Mouse (Mus musculus) neural tube, embryonic 11.5 days (tissue): ENCODE results near the gene Tas2r135. TPM values are rescaled to one million over a fixed set of nuclear protein-coding genes. Genes with fewer than 3 reads are reported as not detected.

Experiments used
- ATAC-seq: fragments of 200-750 bp; cut with Nextera tagmentation; 2 replicates; pipeline ENCODE4 v1.8.0; 2017; ENCODE audit warnings: moderate number of reproducible peaks, mild to moderate bottlenecking, moderate TSS enrichment, moderate library complexity; ENCODE audit not compliant: insufficient read depth, low FRiP score, low TSS enrichment
- DNase-seq: peaks from one replicate; pipeline ENCODE4 v3.0.0-alpha.2; 2015; ENCODE audit warnings: low spot score
- H3K27ac ChIP-seq: fragments of 300-500 bp; sonication (generic); 2 replicates; pipeline ENCODE4 v1.5.1; 2014; ENCODE audit warnings: low read depth, mild to moderate bottlenecking, low read length
- H3K27me3 ChIP-seq: fragments of 300-500 bp; sonication (generic); 2 replicates; pipeline ENCODE4 v1.6.1; 2014; ENCODE audit warnings: mild to moderate bottlenecking, low read length, mixed read lengths; ENCODE audit not compliant: control insufficient read depth, insufficient read depth
- H3K36me3 ChIP-seq: fragments of 300-500 bp; sonication (generic); 2 replicates; pipeline ENCODE4 v1.6.1; 2014; ENCODE audit warnings: mild to moderate bottlenecking, low read length, moderate library complexity, mixed read lengths; ENCODE audit not compliant: control insufficient read depth, insufficient read depth
- H3K4me1 ChIP-seq: fragments of 300-500 bp; sonication (generic); 2 replicates; pipeline ENCODE4 v1.6.1; 2014; ENCODE audit warnings: low read length, mixed read lengths; ENCODE audit not compliant: control insufficient read depth, insufficient read depth
- H3K4me2 ChIP-seq: fragments of 300-500 bp; sonication (generic); 2 replicates; pipeline ENCODE4 v1.6.1; 2014; ENCODE audit warnings: low read depth, mild to moderate bottlenecking, moderate library complexity
- H3K4me3 ChIP-seq: fragments of 300-500 bp; sonication (generic); 2 replicates; pipeline ENCODE4 v1.5.1; 2014; ENCODE audit warnings: low read depth, low read length
- H3K9ac ChIP-seq: fragments of 300-500 bp; sonication (generic); 2 replicates; pipeline ENCODE4 v1.6.1; 2014; ENCODE audit warnings: mild to moderate bottlenecking, low read length
- H3K9me3 ChIP-seq: fragments of 300-500 bp; sonication (generic); 2 replicates; pipeline ENCODE4 v1.6.1; 2016; ENCODE audit warnings: low read length; ENCODE audit not compliant: control insufficient read depth
- WGBS: fragments of 180-500 bp; shearing (Covaris S2); extraction: QIAGEN DNeasy Blood & Tissue Kit; methylation state at CpG from one replicate; pipeline ENCODE4 v1.1.7; 2014; 5-methylcytosine and 5-hydroxymethylcytosine counted together
- polyA plus RNA-seq: library from polyadenylated mRNA; unstranded; fragments of >200 nt; fragmentation: Nextera tagmentation; extraction: Ambion mirVana; gene quantifications from 2 replicates; pipeline ENCODE4 v1.2.1, GENCODE M21; 2014

The Tas2r135 gene
- polyA plus RNA-seq, 1 experiment from 2014 or later, result not detected

- Histone ChIP-seq H3K9me3 (no peaks in the 10 kb centered on the region), H3K9ac (no peak overlapping the region), H3K4me1 (no peaks in the 10 kb centered on the region), H3K27me3 (no peaks in the 10 kb centered on the region), H3K27ac (no peak overlapping the region), H3K4me2 (no peak overlapping the region), H3K4me3 (no peak overlapping the region), H3K36me3 (peaks cover 8% of the 10 kb centered on the region)
- DNase-seq (no peak), ATAC-seq (no peak)
- 70% methylated on average over 1 of the region's 1 CpGs for WGBS
These were observed 43.2 kb upstream of the Tas2r135 start for GRCm38 (mm10) chr6:42362074-42362473.

- Histone ChIP-seq H3K27ac (no peak overlapping the region), H3K9ac (no peak overlapping the region), H3K27me3 (no peaks in the 10 kb centered on the region), H3K4me3 (no peak overlapping the region), H3K4me1 (no peaks in the 10 kb centered on the region), H3K4me2 (no peak overlapping the region), H3K36me3 (peaks cover 8% of the 10 kb centered on the region), H3K9me3 (no peaks in the 10 kb centered on the region)
- ATAC-seq (no peak), DNase-seq (no peak)
- WGBS, result 84% methylated on average over 1 of the region's 1 CpGs
These were observed 42.7 kb upstream of the Tas2r135 start for GRCm38 (mm10) chr6:42362497-42362896.

DNA sequence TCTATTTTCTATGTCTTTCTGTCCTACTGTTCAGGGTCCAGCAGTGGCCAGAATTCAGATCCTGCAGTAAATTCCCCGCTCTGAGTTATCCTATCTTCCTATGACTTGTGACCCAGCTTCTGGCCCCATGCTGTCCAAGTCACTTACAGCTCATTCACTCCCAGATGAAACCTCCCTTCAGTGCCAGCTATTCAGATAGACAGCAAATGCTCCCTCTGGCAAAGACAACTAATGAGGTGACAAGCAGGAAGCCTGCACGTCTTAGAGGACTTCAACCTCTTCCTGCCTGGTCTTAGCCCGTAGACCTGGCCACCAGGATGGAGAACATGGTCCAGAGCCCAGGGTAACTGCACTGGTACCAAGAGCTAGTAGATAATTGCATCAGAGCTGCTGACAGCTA is 42.3 kb upstream of the Tas2r135 start:
- no peak for DNase-seq
- Histone ChIP-seq H3K4me1 (no peaks in the 10 kb centered on the region), H3K36me3 (peaks cover 6% of the 10 kb centered on the region)

DNA sequence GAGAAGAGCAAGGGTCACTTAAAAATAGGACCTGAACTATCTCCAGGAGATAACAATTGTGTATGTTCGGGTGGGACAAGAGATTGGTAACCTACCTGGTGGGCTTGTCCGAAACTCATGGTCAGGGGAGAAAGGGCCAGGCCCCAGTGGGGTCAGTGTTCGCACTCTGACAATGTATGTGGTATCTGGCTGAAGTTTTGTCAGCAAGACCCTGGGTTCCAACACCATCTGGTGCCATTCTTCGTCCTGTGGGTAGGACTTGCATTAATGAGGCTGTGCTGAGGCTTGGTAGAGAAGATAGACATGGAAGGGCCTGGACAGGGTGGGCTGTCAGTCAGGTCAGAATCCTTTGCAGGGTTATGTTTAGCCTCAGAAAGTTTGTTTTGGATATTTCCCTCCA is 41.2 kb upstream of the Tas2r135 start:
- no peak overlapping the region for H3K9ac ChIP-seq
- WGBS, result 90% methylated on average over 4 of the region's 4 CpGs
- no peak overlapping the region for H3K4me2 ChIP-seq
- peaks cover 2% of the 10 kb centered on the region; the same call in 1 of the 2 replicates for H3K36me3 ChIP-seq
- H3K4me3 ChIP-seq, result no peak overlapping the region
- H3K27me3 ChIP-seq, result no peaks in the 10 kb centered on the region
- ATAC-seq, result no peak
- no peak overlapping the region for H3K27ac ChIP-seq
- DNase-seq, result no peak
- H3K4me1 ChIP-seq, result no peaks in the 10 kb centered on the region
- no peaks in the 10 kb centered on the region for H3K9me3 ChIP-seq

More for the DNA sequence above, 42.3 kb upstream of the Tas2r135 start:
- H3K27me3 ChIP-seq, result no peaks in the 10 kb centered on the region
- H3K27ac ChIP-seq, result no peak overlapping the region
- no peak for ATAC-seq
- H3K4me3 ChIP-seq, result no peak overlapping the region
- WGBS, result 65% methylated on average over 3 of the region's 3 CpGs
- H3K9me3 ChIP-seq, result no peaks in the 10 kb centered on the region
- H3K9ac ChIP-seq, result no peak overlapping the region
- no peak overlapping the region for H3K4me2 ChIP-seq

DNA sequence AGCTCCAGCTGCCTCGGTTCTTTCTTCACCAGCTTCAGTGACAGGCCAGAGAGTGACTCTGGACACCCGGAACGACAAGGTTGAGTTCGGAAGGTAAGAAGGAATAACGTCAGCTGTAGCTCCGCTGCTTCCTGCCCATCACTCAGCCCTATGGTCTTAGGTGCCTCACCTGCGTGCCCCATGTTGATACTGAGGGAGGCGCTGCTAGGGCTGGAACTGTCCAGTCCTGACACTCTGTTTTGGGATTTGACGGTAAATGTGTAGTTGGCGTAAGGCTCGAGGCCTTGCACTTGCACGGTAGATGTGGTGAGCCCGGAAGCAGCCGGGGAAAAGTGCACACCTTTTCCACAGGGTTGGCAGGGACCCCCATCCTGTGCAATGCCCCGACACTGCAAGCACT is 40.6 kb upstream of the Tas2r135 start:
- Histone ChIP-seq H3K4me2 (no peak overlapping the region), H3K27ac (no peak overlapping the region), H3K9me3 (no peaks in the 10 kb centered on the region), H3K4me3 (no peak overlapping the region), H3K27me3 (no peaks in the 10 kb centered on the region), H3K4me1 (no peaks in the 10 kb centered on the region), H3K9ac (no peak overlapping the region), H3K36me3 (no peaks in the 10 kb centered on the region; the same call in 1 of the 2 replicates)
- 94% methylated on average over 15 of the region's 15 CpGs for WGBS
- ATAC-seq, result no peak
- no peak for DNase-seq

DNA sequence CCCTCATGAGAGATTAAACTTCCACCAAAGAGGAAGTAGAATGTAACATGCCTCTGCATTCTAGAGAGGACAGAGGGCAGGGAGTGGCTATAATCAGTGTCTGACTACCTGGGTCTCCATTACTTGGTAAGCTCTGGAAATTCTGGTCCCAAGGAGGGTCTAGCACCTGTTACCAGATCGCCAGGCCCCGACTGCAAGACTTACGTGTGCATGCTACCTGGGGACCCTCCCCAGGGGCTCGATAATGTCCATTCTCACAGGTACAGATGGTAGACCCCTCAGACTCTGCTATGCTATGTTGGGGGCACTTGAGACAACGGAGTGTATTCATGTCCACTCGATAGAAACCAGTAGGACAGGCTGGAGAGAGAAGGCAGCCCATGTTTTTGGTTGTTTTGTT is 40.0 kb upstream of the Tas2r135 start:
- Histone ChIP-seq H3K36me3 (no peaks in the 10 kb centered on the region; the same call in 1 of the 2 replicates), H3K4me3 (no peak overlapping the region)

GRCm38 (mm10) chr6:42369870-42370269 is 35.4 kb upstream of the Tas2r135 start:
- Histone ChIP-seq H3K27ac (no peak overlapping the region), H3K36me3 (no peaks in the 10 kb centered on the region), H3K9me3 (no peaks in the 10 kb centered on the region), H3K4me2 (no peak overlapping the region), H3K4me3 (no peak overlapping the region), H3K9ac (no peak overlapping the region), H3K27me3 (no peaks in the 10 kb centered on the region), H3K4me1 (peaks cover 5% of the 10 kb centered on the region; the same call in 1 of the 2 replicates)
- WGBS, result 4% methylated on average over 3 of the region's 3 CpGs
- ATAC-seq (no peak), DNase-seq (no peak)

More for the DNA sequence above, 40.0 kb upstream of the Tas2r135 start:
- ATAC-seq (no peak), DNase-seq (no peak)
- WGBS, result 86% methylated on average over 6 of the region's 6 CpGs
- no peak overlapping the region for H3K9ac ChIP-seq
- H3K9me3 ChIP-seq, result no peaks in the 10 kb centered on the region
- H3K27ac ChIP-seq, result no peak overlapping the region
- H3K27me3 ChIP-seq, result no peaks in the 10 kb centered on the region
- no peak overlapping the region for H3K4me2 ChIP-seq
- 0 out of 2 replicates have a peak, but pooled peaks cover 3% of the 10 kb centered on the region for H3K4me1 ChIP-seq

- Histone ChIP-seq H3K27me3 (no peaks in the 10 kb centered on the region), H3K4me3 (no peak overlapping the region), H3K9me3 (no peaks in the 10 kb centered on the region), H3K4me2 (no peak overlapping the region), H3K9ac (no peak overlapping the region), H3K36me3 (no peaks in the 10 kb centered on the region), H3K27ac (no peak overlapping the region), H3K4me1 (peaks cover 5% of the 10 kb centered on the region; the same call in 1 of the 2 replicates)
- ATAC-seq, result no peak
- WGBS, result 28% methylated on average over 4 of the region's 4 CpGs
- no peak for DNase-seq
These were observed 34.4 kb upstream of the Tas2r135 start for GRCm38 (mm10) chr6:42370630-42371363.

DNA sequence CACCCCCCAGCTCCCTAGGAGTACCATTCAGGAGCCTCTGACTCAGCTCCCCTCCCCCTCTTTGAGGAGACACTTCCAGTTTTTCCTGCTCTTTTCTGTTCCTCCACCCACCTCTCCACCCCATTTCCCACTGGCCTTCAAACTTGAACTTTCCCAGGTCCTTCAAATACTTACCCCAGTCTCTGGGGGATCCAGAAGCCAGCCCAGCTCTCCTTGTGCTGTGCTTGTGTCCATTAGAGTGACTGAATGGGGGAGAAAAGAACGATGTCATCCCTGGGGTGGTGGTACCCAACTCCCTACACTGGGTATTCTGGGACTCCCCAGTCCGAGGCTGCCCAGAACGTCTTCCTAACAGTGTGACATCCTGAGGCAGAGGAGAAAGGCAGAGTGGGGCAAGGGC is 33.2 kb upstream of the Tas2r135 start:
- WGBS, result 6% methylated on average over 3 of the region's 3 CpGs
- H3K4me1 ChIP-seq, result peaks cover 5% of the 10 kb centered on the region; the same call in 1 of the 2 replicates
- H3K9me3 ChIP-seq, result no peaks in the 10 kb centered on the region
- H3K36me3 ChIP-seq, result no peaks in the 10 kb centered on the region
- H3K9ac ChIP-seq, result no peak overlapping the region
- H3K27ac ChIP-seq, result no peak overlapping the region
- H3K27me3 ChIP-seq, result no peaks in the 10 kb centered on the region
- H3K4me3 ChIP-seq, result no peak overlapping the region
- no peak for ATAC-seq
- no peak for DNase-seq
- H3K4me2 ChIP-seq, result no peak overlapping the region
